Mouse (Mus musculus) heart, adult 2 months (tissue): ENCODE measurements around the gene Slc44a3.

Experiments
- CTCF ChIP-seq: fragments of 200-600 bp; IDR thresholded peaks from 2 replicates; pipeline ENCODE4 v1.8.1; 2022; ENCODE audit warnings: antibody characterized with exemption, mild to moderate bottlenecking, moderate library complexity
- EP300 ChIP-seq: fragments of 200-500 bp; IDR thresholded peaks from 2 replicates; pipeline ENCODE4 v1.6.1; 2011; ENCODE audit warnings: low read depth, low read length, control low read depth; ENCODE audit not compliant: insufficient read depth
- POLR2A ChIP-seq: fragments of 200-500 bp; IDR thresholded peaks from 2 replicates; pipeline ENCODE4 v1.6.1; 2011; ENCODE audit warnings: mild to moderate bottlenecking, low read depth, low read length, control low read depth; ENCODE audit not compliant: insufficient read depth

GRCm38 (mm10) chr3:121559406-121560114 lies 27.4 kb upstream of the Slc44a3 start:
- no peak for TF ChIP-seq EP300
- TF ChIP-seq POLR2A = no peak
- TF ChIP-seq CTCF = no peak
